Mouse (Mus musculus) bone marrow, adult 2 months (tissue): ENCODE data around the gene Apbb1ip.

ENCODE experiments used
- CTCF ChIP-seq: fragments of 200-500 bp; IDR thresholded peaks from 2 replicates; pipeline ENCODE4 v1.5.1; 2011; ENCODE audit warnings: low read length, control low read depth; ENCODE audit not compliant: control insufficient read depth, insufficient read depth
- POLR2A ChIP-seq: fragments of 200-500 bp; IDR thresholded peaks from 2 replicates; pipeline ENCODE4 v1.6.1; 2011; ENCODE audit warnings: low read depth, mild to moderate bottlenecking, control low read depth, low read length, borderline replicate concordance; ENCODE audit not compliant: control insufficient read depth

DNA sequence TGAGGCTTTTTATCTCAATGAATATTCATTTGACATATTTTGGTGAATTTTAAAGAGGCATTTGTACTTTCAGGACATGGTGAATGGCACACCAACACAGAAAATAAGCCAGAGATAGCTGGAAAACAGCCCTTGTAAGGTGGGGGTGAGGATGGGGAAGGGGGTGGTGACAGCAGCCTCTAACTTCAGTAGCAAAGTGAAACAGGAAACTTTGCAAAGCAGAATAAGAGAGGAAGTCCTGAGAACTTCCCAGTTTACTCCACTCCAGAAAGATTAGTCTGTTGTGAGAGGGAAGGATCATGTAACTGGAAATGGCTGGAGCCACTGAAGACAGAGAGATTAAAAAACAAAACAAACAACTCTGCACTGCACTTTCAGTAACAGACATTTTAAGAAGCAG is 26.0 kb upstream of the Apbb1ip start:
- TF ChIP-seq CTCF (no peak), POLR2A (no peak)
